Mouse (Mus musculus): ENCODE results near the gene Zbtb25. TPM values are rescaled to one million over a fixed set of nuclear protein-coding genes. Genes with fewer than 3 reads are reported as not detected.

The Zbtb25 gene
- polyA plus RNA-seq, 1 experiment from 2014 or later, result 9.4 TPM

- no peak for ATAC-seq
- Histone ChIP-seq H3K9me3 (ENCODE audit: control insufficient read depth, low read length) (no peaks in the 10 kb centered on the region), H3K27me3 (replicated peaks; ENCODE audit: control insufficient read depth, insufficient read depth, low read length) (no peaks in the 10 kb centered on the region), H3K4me3 (ENCODE audit: low read length) (no peak overlapping the region), H3K4me2 (ENCODE audit: low read depth, low read length) (no peak overlapping the region), H3K4me1 (ENCODE audit: control insufficient read depth, insufficient read depth, low read length) (peaks cover 7% of the 10 kb centered on the region), H3K9ac (ENCODE audit: low read depth, low read length) (no peak overlapping the region), H3K36me3 (ENCODE audit: control insufficient read depth, insufficient read depth, low read length) (no peaks in the 10 kb centered on the region), H3K27ac (ENCODE audit: low read length) (no peak overlapping the region)
- WGBS, result 79% methylated on average over 5 of the region's 5 CpGs
Measured at GRCm38 (mm10) chr12:76378556-76378955, 9.2 kb upstream of the Zbtb25 start.

- peaks cover 12% of the 10 kb centered on the region for H3K4me1 ChIP-seq (ENCODE audit: control insufficient read depth, insufficient read depth, low read length)
- no peak overlapping the region for H3K4me2 ChIP-seq (ENCODE audit: low read depth, low read length)
- H3K9ac ChIP-seq (ENCODE audit: low read depth, low read length), result no peak overlapping the region
- no peak for ATAC-seq
- H3K27me3 ChIP-seq (replicated peaks; ENCODE audit: control insufficient read depth, insufficient read depth, low read length), result no peaks in the 10 kb centered on the region
- 95% methylated on average over 3 of the region's 3 CpGs for WGBS
- H3K27ac ChIP-seq (ENCODE audit: low read length), result no peak overlapping the region
- no peaks in the 10 kb centered on the region for H3K9me3 ChIP-seq (ENCODE audit: control insufficient read depth, low read length)
- no peak overlapping the region for H3K4me3 ChIP-seq (ENCODE audit: low read length)
- H3K36me3 ChIP-seq (ENCODE audit: control insufficient read depth, insufficient read depth, low read length), result no peaks in the 10 kb centered on the region
Measured at GRCm38 (mm10) chr12:76377726-76378125, 8.3 kb upstream of the Zbtb25 start.

- no peaks in the 10 kb centered on the region for H3K27me3 ChIP-seq (replicated peaks; ENCODE audit: control insufficient read depth, insufficient read depth, low read length)
- H3K36me3 ChIP-seq (ENCODE audit: control insufficient read depth, insufficient read depth, low read length), result no peaks in the 10 kb centered on the region
- H3K9ac ChIP-seq (ENCODE audit: low read depth, low read length), result no peak overlapping the region
- WGBS, result 95% methylated on average over 6 of the region's 6 CpGs
- ATAC-seq, result no peak
- no peak overlapping the region for H3K27ac ChIP-seq (ENCODE audit: low read length)
- H3K4me3 ChIP-seq (ENCODE audit: low read length), result no peak overlapping the region
- no peaks in the 10 kb centered on the region for H3K9me3 ChIP-seq (ENCODE audit: control insufficient read depth, low read length)
- no peak overlapping the region for H3K4me2 ChIP-seq (ENCODE audit: low read depth, low read length)
- peaks cover 19% of the 10 kb centered on the region for H3K4me1 ChIP-seq (ENCODE audit: control insufficient read depth, insufficient read depth, low read length)
Measured at GRCm38 (mm10) chr12:76377059-76377458, 7.7 kb upstream of the Zbtb25 start.

- WGBS, result 52% methylated on average over 7 of the region's 7 CpGs
- Histone ChIP-seq H3K4me3 (ENCODE audit: low read length) (no peak overlapping the region), H3K4me2 (ENCODE audit: low read depth, low read length) (no peak overlapping the region), H3K27ac (ENCODE audit: low read length) (no peak overlapping the region), H3K9me3 (ENCODE audit: control insufficient read depth, low read length) (no peaks in the 10 kb centered on the region), H3K4me1 (ENCODE audit: control insufficient read depth, insufficient read depth, low read length) (peaks cover 21% of the 10 kb centered on the region), H3K27me3 (replicated peaks; ENCODE audit: control insufficient read depth, insufficient read depth, low read length) (no peaks in the 10 kb centered on the region), H3K36me3 (ENCODE audit: control insufficient read depth, insufficient read depth, low read length) (no peaks in the 10 kb centered on the region), H3K9ac (ENCODE audit: low read depth, low read length) (no peak overlapping the region)
- no peak for ATAC-seq
Measured at GRCm38 (mm10) chr12:76376649-76377048, 7.2 kb upstream of the Zbtb25 start.

- no peak overlapping the region for H3K4me2 ChIP-seq (ENCODE audit: low read depth, low read length)
- H3K27ac ChIP-seq (ENCODE audit: low read length), result no peak overlapping the region
- H3K4me3 ChIP-seq (ENCODE audit: low read length), result no peak overlapping the region
- H3K27me3 ChIP-seq (replicated peaks; ENCODE audit: control insufficient read depth, insufficient read depth, low read length), result no peaks in the 10 kb centered on the region
- no peak overlapping the region for H3K9ac ChIP-seq (ENCODE audit: low read depth, low read length)
- 79% methylated on average over 3 of the region's 3 CpGs for WGBS
- H3K4me1 ChIP-seq (ENCODE audit: control insufficient read depth, insufficient read depth, low read length), result peaks cover 21% of the 10 kb centered on the region
- no peak for ATAC-seq
- H3K9me3 ChIP-seq (ENCODE audit: control insufficient read depth, low read length), result no peaks in the 10 kb centered on the region
- no peaks in the 10 kb centered on the region for H3K36me3 ChIP-seq (ENCODE audit: control insufficient read depth, insufficient read depth, low read length)
Measured at GRCm38 (mm10) chr12:76375506-76375905, 6.1 kb upstream of the Zbtb25 start.

- no peak overlapping the region for H3K27ac ChIP-seq (ENCODE audit: low read length)
- H3K4me2 ChIP-seq (ENCODE audit: low read depth, low read length), result no peak overlapping the region
- peaks cover 18% of the 10 kb centered on the region for H3K4me1 ChIP-seq (ENCODE audit: control insufficient read depth, insufficient read depth, low read length)
- H3K4me3 ChIP-seq (ENCODE audit: low read length), result no peak overlapping the region
- no peak for ATAC-seq
- no peaks in the 10 kb centered on the region for H3K27me3 ChIP-seq (replicated peaks; ENCODE audit: control insufficient read depth, insufficient read depth, low read length)
- WGBS, result 86% methylated on average over 4 of the region's 4 CpGs
- H3K9me3 ChIP-seq (ENCODE audit: control insufficient read depth, low read length), result no peaks in the 10 kb centered on the region
- H3K36me3 ChIP-seq (ENCODE audit: control insufficient read depth, insufficient read depth, low read length), result no peaks in the 10 kb centered on the region
- no peak overlapping the region for H3K9ac ChIP-seq (ENCODE audit: low read depth, low read length)
Measured at GRCm38 (mm10) chr12:76374911-76375310, 5.5 kb upstream of the Zbtb25 start.

- no peak overlapping the region for H3K27ac ChIP-seq (ENCODE audit: low read length)
- WGBS, result 63% methylated on average over 6 of the region's 6 CpGs
- no peak for ATAC-seq
Measured at GRCm38 (mm10) chr12:76373991-76374390, 4.6 kb upstream of the Zbtb25 start.

GRCm38 (mm10) chr12:76372881-76373818 lies 3.7 kb upstream of the Zbtb25 start:
- Histone ChIP-seq H3K4me3 (ENCODE audit: low read length) (no peak overlapping the region), H3K4me1 (ENCODE audit: control insufficient read depth, insufficient read depth, low read length) (peaks cover 22% of the 10 kb centered on the region), H3K27ac (ENCODE audit: low read length) (no peak overlapping the region), H3K4me2 (ENCODE audit: low read depth, low read length) (no peak overlapping the region), H3K36me3 (ENCODE audit: control insufficient read depth, insufficient read depth, low read length) (no peaks in the 10 kb centered on the region), H3K9ac (ENCODE audit: low read depth, low read length) (no peak overlapping the region), H3K9me3 (ENCODE audit: control insufficient read depth, low read length) (no peaks in the 10 kb centered on the region), H3K27me3 (replicated peaks; ENCODE audit: control insufficient read depth, insufficient read depth, low read length) (no peaks in the 10 kb centered on the region)
- 77% methylated on average over 5 of the region's 7 CpGs for WGBS
- ATAC-seq, result no peak

More at GRCm38 (mm10) chr12:76373991-76374390, 4.6 kb upstream of the Zbtb25 start:
- Histone ChIP-seq H3K27me3 (replicated peaks; ENCODE audit: control insufficient read depth, insufficient read depth, low read length) (no peaks in the 10 kb centered on the region), H3K9ac (ENCODE audit: low read depth, low read length) (no peak overlapping the region), H3K4me3 (ENCODE audit: low read length) (no peak overlapping the region), H3K4me2 (ENCODE audit: low read depth, low read length) (no peak overlapping the region), H3K9me3 (ENCODE audit: control insufficient read depth, low read length) (no peaks in the 10 kb centered on the region), H3K36me3 (ENCODE audit: control insufficient read depth, insufficient read depth, low read length) (no peaks in the 10 kb centered on the region), H3K4me1 (ENCODE audit: control insufficient read depth, insufficient read depth, low read length) (peaks cover 18% of the 10 kb centered on the region)

- WGBS, result 43% methylated on average over 7 of the region's 7 CpGs
- H3K27ac ChIP-seq (ENCODE audit: low read length), result no peak overlapping the region; the same call in 1 of the 2 replicates
- H3K9me3 ChIP-seq (ENCODE audit: control insufficient read depth, low read length), result no peaks in the 10 kb centered on the region
- no peak for ATAC-seq
- no peaks in the 10 kb centered on the region for H3K27me3 ChIP-seq (replicated peaks; ENCODE audit: control insufficient read depth, insufficient read depth, low read length)
- H3K4me1 ChIP-seq (ENCODE audit: control insufficient read depth, insufficient read depth, low read length), result peaks cover 28% of the 10 kb centered on the region
- peak overlapping the region; percentile 99 for H3K4me3 ChIP-seq (ENCODE audit: low read length)
- H3K4me2 ChIP-seq (ENCODE audit: low read depth, low read length), result peak overlapping the region; percentile 81
- H3K9ac ChIP-seq (ENCODE audit: low read depth, low read length), result peak overlapping the region; percentile 99; the same call in 1 of the 2 replicates
- no peaks in the 10 kb centered on the region for H3K36me3 ChIP-seq (ENCODE audit: control insufficient read depth, insufficient read depth, low read length)
Measured at GRCm38 (mm10) chr12:76372046-76372445, 2.6 kb upstream of the Zbtb25 start.
